Mouse (Mus musculus) kidney, embryonic 14.5 days (tissue): ENCODE data around the gene Bscl2. TPM values are rescaled to one million over a fixed set of nuclear protein-coding genes. Genes with fewer than 3 reads are reported as not detected.

Experiments used
- microRNA-seq: library from miRNA; unstranded; fragments of <30 nt; microRNA quantifications from one replicate; pipeline ENCODE4, GENCODE M21; 2016
- polyA plus RNA-seq: library from polyadenylated mRNA; unstranded; fragments of >200 nt; fragmentation: Nextera tagmentation; extraction: Ambion mirVana; gene quantifications from 2 replicates; pipeline ENCODE4 v1.2.1, GENCODE M21; 2014

The Bscl2 gene
- polyA plus RNA-seq, 1 experiment from 2014 or later = 42.2 TPM

Small RNA genes lying within 50 kb of the gene (microRNA-seq; reads per million reads assigned to microRNA genes)
- not detected for gene Mir5136

Other genes with a start within 250 kb of the Bscl2 start
- gene Slc22a8, start 246.2 kb upstream of the Bscl2 start, polyA plus RNA-seq = 1.7 and 3.9 TPM in 2 replicates
- gene Slc22a6, start 219.4 kb upstream of the Bscl2 start, polyA plus RNA-seq = 1.2 and 3.2 TPM in 2 replicates
- 0.13 TPM in 1 of 2 replicates, not detected in the other for gene Chrm1, start 173.7 kb upstream of the Bscl2 start, polyA plus RNA-seq
- 114 and 123 TPM in 2 replicates for gene Slc3a2, start 114.1 kb upstream of the Bscl2 start, polyA plus RNA-seq
- 82.9 and 97.3 TPM in 2 replicates for gene Wdr74, start 101.6 kb upstream of the Bscl2 start, polyA plus RNA-seq
- 0.70 and 2.3 TPM in 2 replicates for gene 1700092M07Rik, start 96.7 kb upstream of the Bscl2 start, polyA plus RNA-seq
- gene Stx5a, start 96.1 kb upstream of the Bscl2 start, polyA plus RNA-seq = 114 and 128 TPM in 2 replicates
- gene Nxf1, start 80.4 kb upstream of the Bscl2 start, polyA plus RNA-seq = 155 and 198 TPM in 2 replicates
- gene Tmem223, start 66.5 kb upstream of the Bscl2 start, polyA plus RNA-seq = 232 and 238 TPM in 2 replicates
- gene Tmem179b, start 63.0 kb upstream of the Bscl2 start, polyA plus RNA-seq = 80.4 and 91.0 TPM in 2 replicates
- 21.7 and 22.9 TPM in 2 replicates for gene Taf6l, start 51.0 kb upstream of the Bscl2 start, polyA plus RNA-seq
- 188 and 230 TPM in 2 replicates for gene Polr2g, start 38.9 kb upstream of the Bscl2 start, polyA plus RNA-seq
- gene Zbtb3, start 34.9 kb upstream of the Bscl2 start, polyA plus RNA-seq = 4.0 and 5.1 TPM in 2 replicates
- gene Ttc9c, start 18.1 kb upstream of the Bscl2 start, polyA plus RNA-seq = 40.0 and 61.0 TPM in 2 replicates
- 9.3 and 10.5 TPM in 2 replicates for gene Hnrnpul2, start 17.5 kb upstream of the Bscl2 start, polyA plus RNA-seq
- not detected in 2 replicates for gene AC129217.1, start 7.7 kb upstream of the Bscl2 start, polyA plus RNA-seq
- gene Gng3, start 1.7 kb downstream of the Bscl2 start, polyA plus RNA-seq = 3.6 and 3.7 TPM in 2 replicates
- gene Lrrn4cl, start 13.3 kb downstream of the Bscl2 start, polyA plus RNA-seq = 0.17 and 0.62 TPM in 2 replicates
- 197 and 222 TPM in 2 replicates for gene Ubxn1, start 34.0 kb downstream of the Bscl2 start, polyA plus RNA-seq
- gene Uqcc3, start 43.5 kb downstream of the Bscl2 start, polyA plus RNA-seq = 63.1 and 70.6 TPM in 2 replicates
- gene Lbhd1, start 46.3 kb downstream of the Bscl2 start, polyA plus RNA-seq = 98.0 and 116 TPM in 2 replicates
- gene Gm49403, start 46.5 kb downstream of the Bscl2 start, polyA plus RNA-seq = not detected in 2 replicates
- gene 1810009A15Rik, start 51.4 kb downstream of the Bscl2 start, polyA plus RNA-seq = 112 and 133 TPM in 2 replicates
- not detected in 2 replicates for gene Gm49416, start 51.5 kb downstream of the Bscl2 start, polyA plus RNA-seq
- gene Ints5, start 55.5 kb downstream of the Bscl2 start, polyA plus RNA-seq = 27.7 and 38.2 TPM in 2 replicates
- 67.1 and 114 TPM in 2 replicates for gene Ganab, start 60.6 kb downstream of the Bscl2 start, polyA plus RNA-seq
- 33.5 and 38.8 TPM in 2 replicates for gene B3gat3, start 82.9 kb downstream of the Bscl2 start, polyA plus RNA-seq
- 1.2 and 2.0 TPM in 2 replicates for gene Rom1, start 91.9 kb downstream of the Bscl2 start, polyA plus RNA-seq
- gene Eml3, start 92.1 kb downstream of the Bscl2 start, polyA plus RNA-seq = 17.6 and 18.7 TPM in 2 replicates
- 45.3 and 67.2 TPM in 2 replicates for gene Mta2, start 104.4 kb downstream of the Bscl2 start, polyA plus RNA-seq
- gene Tut1, start 116.4 kb downstream of the Bscl2 start, polyA plus RNA-seq = 25.1 and 31.7 TPM in 2 replicates
- 479 and 516 TPM in 2 replicates for gene Eef1g, start 129.6 kb downstream of the Bscl2 start, polyA plus RNA-seq
- gene Ahnak, start 151.8 kb downstream of the Bscl2 start, polyA plus RNA-seq = 7.0 and 10.0 TPM in 2 replicates